Mouse (Mus musculus): ENCODE results near the gene Ccser1.
A peak's percentile ranks its signal among the peaks of the same experiment; 100 is the strongest.
"Not testable (repeated sequence)": the region's sequence is repeated elsewhere in the genome, so short reads cannot be mapped to it uniquely, and the experiment has no call there.

Gene Ccser1

GRCm38 (mm10) chr6:61225302-61225701 is 45.2 kb downstream of the Ccser1 start:
- no peak for DNase-seq

- DNase-seq, result no peak
Measured at GRCm38 (mm10) chr6:61230058-61230718, 50.1 kb downstream of the Ccser1 start.

GRCm38 (mm10) chr6:61233060-61233459 is 52.9 kb downstream of the Ccser1 start:
- DNase-seq, result no peak

DNA sequence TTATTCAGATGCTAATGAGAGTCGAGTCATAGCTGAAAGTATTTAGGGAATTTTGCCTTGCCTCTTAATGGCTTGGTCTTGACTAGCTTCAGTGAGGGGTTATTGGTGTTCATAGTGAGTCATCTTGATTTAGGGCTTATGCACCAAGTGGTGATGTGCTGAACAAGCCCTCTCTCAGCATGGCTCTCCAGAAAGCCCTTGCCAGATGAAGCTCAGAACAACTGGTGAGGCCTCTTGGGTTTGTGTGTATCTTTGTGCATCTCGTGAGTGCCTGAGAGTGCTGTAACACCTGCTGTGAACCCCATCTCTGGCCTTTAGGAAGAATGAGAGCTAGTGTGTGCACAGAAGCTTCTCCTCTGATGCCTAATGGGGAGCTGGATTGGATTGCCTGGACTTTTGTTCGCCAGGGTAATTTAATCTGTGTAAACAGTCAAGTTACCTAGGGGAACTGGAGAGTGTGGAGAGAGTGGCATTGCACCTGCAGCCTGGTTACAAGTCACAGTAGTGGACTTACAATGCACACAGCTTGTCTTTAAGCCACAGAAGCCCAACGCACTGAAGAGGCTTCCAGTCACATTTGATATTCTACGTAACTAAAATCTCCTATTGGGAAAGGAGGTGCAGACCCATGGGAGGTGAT is 53.5 kb downstream of the Ccser1 start:
- DNase-seq, result no peak

DNA sequence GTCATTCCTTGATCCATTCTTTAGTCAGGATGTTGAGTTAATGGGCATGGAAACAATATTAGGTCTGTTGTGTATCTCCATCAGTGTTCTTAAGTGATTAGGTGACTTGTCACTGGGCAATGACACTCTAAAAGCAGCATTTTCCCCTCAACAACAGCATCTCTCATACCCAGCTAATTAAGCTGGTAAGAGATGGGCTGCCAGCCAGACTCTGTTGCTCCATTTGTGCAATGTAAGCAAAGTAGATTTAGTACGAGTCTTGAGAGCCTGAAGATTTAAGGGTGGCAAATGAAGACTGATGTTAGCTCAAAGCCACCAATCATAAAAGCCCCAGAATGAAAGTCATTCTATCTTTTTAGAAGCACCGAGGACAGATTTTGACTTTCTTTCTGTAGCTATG is 60.5 kb downstream of the Ccser1 start:
- no peak for DNase-seq

DNA sequence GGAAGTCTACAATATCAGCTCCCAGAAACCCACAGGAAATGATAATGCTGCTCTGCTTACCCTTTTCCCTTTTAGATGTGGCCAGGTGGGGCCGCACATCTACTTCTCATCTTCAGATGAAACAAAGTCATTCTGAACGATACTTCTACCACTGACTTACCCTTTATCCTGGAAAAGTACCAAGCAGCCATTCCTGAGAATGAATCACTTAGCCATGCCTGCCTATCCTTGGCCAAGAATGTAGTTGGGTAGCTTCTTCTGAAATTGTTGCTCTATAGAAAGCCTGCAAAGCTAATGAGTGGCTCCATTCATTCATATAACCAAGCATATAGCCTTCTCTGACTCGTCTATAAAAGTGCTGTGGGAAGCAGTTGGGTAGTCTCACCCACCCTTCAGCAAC is 62.4 kb downstream of the Ccser1 start:
- DNase-seq, result no peak

- no peak for DNase-seq
Measured at GRCm38 (mm10) chr6:61246523-61246922, 66.4 kb downstream of the Ccser1 start.

- DNase-seq, result no peak
Measured at GRCm38 (mm10) chr6:61247842-61248472, 67.8 kb downstream of the Ccser1 start.

DNA sequence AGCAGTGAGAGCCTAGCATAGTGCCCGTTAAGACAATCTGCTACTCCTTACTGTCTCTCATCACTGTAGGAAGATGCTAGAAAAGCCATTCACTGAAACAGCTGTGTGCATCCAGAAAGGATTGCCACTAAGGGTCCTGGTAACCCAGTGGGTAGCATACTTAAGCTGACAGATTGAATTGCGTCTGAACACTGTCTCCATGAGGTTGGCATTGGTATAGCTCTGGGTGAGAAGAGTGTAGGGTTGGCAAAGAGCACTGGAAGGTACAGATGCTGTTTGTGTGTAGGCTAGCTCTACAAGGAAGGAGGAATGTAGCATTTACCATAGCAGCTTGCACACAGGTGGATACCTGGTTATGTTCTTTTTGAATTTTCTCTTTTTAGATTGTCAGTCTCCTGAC is 68.6 kb downstream of the Ccser1 start:
- no peak for DNase-seq

GRCm38 (mm10) chr6:61251232-61251631 is 71.1 kb downstream of the Ccser1 start:
- no peak for DNase-seq

DNA sequence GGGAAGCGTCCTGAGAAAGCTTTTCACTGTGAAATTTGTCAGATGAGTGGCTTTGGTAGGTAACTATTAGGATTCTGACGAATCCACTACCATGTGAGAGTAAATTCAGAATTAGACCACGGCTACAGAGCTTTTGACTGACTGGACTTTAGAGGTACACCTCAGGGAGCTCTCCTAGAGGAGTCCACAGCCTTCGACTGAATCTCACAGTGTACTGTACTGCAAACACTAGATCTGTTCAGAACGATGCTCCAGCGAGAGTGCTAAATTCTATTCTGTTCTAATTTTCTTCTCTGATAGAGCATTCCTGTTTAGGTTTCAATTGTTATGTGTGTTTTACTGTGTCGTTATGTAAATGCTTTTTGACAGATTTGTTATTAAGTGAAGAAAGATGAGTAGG is 72.8 kb downstream of the Ccser1 start:
- DNase-seq, result no peak

GRCm38 (mm10) chr6:61255874-61256273 is 75.8 kb downstream of the Ccser1 start:
- DNase-seq, result not testable (repeated sequence)

DNA sequence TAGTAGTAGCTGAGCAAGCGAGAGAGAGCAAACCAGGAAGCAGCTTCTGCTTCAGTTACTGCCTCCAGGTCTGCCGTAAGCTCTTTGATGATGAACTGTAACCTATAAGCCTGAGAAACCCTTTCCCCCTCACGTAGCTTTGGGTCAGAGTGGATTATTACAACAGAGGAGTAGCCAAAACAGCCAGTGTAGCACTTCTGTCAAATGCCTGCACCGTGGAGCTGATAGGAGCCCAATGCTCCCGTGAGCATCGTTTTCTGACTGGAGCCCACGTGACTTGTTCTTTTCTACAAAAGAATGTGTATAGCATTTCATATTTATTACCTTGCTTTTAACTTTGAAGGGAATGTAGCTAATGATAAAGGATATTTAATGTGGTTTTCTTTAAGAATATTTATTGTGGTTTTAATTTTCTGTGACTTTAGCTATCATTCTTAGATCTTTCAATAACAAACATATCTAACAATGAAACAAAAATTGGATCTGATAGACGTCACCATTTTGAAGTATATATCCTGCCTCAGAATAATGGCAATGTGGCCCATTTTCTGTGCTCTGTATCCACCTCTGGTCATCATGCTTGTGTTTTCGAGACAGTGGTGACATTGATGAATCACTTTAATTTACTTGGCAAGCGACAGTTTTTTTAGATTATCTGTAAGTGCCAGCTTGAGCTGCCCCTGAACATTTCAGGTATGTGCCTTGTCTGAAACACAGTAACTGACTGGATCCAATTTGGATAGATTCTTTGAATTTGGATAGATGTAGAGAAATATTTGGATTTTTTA is 78.9 kb downstream of the Ccser1 start:
- no peak for DNase-seq

GRCm38 (mm10) chr6:61261381-61261780 is 81.3 kb downstream of the Ccser1 start:
- no peak for DNase-seq

DNA sequence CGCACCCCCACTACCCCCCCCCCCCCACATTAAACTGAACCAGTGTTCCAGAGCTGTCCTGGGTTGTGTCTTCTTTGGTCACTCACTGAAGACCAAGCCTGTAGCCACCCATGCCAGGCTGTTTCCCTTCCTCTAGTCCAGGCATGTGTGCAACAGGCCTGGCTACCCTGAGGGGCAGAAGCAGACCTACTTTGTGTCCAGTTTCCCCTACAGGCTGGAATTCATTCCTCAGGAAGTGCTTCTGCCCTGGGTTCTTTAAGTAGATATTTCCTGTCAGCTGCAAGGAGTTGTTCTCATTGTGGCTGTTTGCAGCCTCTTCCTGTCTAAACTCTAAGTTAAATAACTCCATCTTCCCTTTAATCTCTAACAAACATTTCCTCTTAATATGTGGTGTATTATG is 82.3 kb downstream of the Ccser1 start:
- DNase-seq, result no peak

GRCm38 (mm10) chr6:61263291-61263690 is 83.2 kb downstream of the Ccser1 start:
- no peak for DNase-seq

GRCm38 (mm10) chr6:61271033-61271432 is 90.9 kb downstream of the Ccser1 start:
- DNase-seq, result no peak

DNA sequence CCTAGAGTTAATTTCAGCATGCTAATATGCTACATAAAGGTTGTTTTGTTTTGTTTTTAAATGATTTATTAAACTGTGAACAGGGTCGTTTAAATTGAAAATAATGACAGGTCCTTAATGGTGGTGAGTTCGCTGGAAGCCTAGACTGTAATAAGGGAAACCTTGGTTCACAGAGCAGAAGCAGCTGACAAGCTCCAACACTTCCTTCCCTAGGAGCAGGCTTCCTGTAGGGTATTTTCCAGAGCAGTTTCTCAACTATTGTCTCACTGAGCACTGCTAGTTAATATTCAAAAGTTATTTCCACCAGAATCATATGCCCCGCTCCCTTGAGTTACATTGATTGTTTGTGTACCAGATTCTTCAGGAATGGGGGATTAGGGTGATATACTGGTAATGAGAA is 93.3 kb downstream of the Ccser1 start:
- DNase-seq, result no peak

GRCm38 (mm10) chr6:61279506-61279905 is 99.4 kb downstream of the Ccser1 start:
- no peak for DNase-seq

GRCm38 (mm10) chr6:61292927-61293326 is 112.8 kb downstream of the Ccser1 start:
- DNase-seq, result no peak

DNA sequence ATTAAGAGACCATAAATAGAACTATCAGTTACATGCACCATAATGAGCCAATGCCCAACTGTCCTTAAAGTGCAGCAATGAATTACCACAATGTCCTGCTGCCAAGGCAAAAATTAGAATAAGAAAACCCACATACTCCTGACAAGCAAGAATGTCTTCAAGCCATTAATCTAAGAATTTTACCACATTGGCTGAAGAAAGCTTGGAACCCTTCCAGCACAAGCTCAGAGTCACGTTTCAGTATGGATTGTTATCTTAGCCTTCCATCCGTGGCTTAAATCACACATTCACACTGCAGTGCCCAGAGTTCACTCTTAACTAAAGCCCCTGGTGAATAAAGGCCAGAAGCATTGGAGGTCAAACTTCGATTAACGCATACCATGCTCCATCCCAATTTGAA is 115.4 kb downstream of the Ccser1 start:
- no peak for DNase-seq

DNA sequence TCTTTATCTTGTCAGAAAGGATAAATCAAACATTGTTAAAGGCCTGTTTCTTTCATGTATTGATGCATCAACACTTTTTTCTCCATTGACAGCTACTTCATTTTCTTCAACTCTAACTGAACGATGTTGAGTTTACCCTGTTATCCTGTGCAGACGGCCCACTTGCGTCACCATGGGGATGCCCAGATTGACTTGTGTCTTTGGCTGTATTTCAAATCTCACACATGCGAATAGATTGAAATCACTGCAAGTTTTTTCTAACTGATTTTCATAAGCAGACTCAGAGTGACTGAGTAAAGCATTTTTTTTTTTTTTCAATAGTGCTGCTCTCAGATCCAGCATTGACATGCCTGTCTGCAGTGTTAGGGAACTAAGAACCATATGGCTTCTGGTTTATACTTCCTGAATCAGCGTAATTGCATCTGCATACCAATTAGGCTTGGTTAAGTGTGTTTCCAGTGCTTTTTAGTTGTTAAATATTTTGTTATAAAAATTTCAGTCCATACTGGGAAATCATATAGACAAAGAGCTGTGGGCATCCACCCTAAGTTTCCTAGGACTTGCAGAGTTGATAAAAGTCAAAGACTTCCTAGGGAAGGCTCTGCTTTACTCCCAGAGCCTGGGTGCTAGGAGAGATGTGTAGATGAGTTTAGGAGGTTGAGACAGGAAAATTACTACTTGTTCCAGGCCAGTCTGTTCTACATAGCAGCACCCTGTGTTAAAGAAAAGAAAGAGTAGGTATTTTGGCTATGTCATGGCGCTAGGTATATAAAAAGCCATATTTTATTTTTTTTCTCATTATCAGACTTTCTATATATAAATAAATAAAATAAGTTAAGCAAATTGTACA is 116.3 kb downstream of the Ccser1 start:
- DNase-seq, result no peak

- DNase-seq, result peak; percentile 22 to 28
Measured at GRCm38 (mm10) chr6:61300441-61300840, 120.3 kb downstream of the Ccser1 start.
